Mouse (Mus musculus): ENCODE results near the gene Slc2a4.
"Not testable (repeated sequence)": the region's sequence is repeated elsewhere in the genome, so short reads cannot be mapped to it uniquely, and the experiment has no call there.

The Slc2a4 gene

DNA sequence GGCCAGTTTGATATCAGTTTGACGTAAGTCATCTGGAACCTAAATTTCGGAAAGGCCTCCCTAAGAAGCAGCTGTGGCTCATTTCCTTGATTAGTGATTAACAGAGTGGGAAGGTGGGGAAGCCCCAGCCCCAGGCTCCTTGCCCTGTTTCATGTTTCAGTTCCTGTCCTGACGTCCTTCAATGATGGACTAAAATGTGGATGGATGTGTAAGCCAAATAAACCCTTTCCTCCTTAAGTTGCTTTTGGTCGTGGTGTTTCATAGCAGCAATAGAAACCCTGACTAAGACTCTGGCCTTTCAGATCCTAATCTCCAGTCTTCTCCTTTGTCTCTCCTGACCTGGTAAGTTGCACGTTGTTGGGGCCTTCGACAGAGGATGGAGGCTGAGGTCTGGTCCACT, 22.2 kb upstream of the Slc2a4 start:
- no peak for DNase-seq

DNA sequence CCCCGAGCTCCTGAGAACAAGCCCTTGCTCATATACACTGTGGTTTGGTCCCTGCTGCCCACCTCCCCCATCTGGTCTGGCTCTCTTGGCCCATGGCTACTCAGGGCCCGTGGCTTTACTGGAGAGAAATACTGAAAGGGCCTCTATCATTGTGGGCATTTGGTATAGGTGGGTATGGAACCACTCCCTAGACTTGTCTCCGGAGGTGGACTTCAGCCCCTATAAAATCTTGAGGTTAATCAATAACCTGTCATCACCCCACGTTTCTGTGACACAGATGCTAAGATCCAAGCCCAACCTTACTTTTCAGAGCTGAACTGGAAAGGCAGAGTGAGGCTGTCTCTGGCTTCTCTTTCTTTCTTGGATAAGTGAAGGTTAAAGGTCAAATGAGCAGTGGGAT, 20.8 kb upstream of the Slc2a4 start:
- no peak for DNase-seq

DNA sequence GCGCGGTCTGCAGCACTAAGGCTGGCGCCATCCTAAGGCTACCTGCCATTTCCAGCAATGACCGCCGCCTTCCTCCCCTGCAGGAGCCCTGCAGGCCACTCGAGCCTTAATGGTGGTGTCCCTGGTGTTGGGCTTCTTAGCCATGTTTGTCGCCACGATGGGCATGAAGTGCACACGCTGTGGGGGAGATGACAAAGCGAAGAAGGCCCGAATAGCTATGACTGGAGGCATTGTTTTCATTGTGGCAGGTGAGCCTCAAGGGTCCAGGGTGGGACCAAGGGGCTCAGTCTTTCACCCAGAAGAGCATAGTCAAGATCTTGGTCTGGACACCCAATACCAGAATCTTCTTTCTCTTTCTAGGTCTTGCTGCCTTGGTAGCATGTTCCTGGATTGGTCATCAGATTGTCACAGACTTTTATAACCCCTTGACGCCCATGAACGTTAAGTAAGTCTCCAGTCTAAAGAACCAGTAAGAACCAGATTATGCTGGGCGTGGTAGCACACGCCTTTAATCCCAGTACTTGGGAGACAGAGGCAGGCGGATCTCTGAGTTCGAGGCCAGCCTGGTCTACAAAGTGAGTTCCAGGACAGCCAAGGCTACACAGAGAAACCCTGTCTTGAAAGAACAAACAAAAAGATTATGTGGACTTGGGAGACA, 19.0 kb upstream of the Slc2a4 start:
- DNase-seq = no peak

DNA sequence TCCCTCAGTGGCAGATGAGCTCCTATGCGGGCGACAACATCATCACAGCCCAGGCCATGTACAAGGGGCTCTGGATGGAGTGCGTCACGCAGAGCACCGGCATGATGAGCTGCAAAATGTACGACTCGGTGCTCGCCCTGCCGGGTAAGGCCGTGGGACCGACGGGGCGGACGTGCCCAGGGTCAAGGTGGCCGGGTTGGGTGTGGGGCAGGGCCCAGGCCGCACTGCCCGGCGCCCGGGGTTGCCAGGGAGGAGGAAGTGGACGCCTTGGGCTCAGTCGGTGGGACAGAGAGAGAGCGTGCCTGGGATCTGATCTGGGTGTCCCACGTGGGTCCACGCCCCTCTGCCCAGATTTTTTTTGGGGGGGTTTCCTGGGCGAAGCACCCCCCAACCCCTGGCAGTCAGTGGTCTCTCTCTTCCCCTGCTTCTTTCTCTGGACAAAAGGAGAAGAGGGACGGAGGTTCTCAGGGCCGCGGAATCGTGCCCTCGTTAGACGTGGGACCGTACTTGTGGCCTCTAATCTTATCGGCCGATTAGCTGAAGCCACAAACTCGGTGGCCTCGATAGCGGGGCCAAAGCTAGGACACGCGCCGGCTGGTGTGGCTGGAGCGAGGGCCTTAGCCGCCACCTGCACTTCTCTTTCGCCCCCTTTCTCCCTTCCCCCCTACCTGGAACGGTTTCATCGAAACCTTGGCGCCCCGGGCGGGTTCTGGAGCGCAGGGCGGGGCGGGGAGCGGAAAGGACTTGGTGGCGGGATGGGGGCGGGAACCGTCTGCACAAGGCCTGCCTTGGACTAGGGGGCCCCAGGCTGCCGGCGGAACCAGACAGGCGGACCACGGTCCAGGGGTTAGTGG, 18.2 kb upstream of the Slc2a4 start:
- no peak for DNase-seq

DNA sequence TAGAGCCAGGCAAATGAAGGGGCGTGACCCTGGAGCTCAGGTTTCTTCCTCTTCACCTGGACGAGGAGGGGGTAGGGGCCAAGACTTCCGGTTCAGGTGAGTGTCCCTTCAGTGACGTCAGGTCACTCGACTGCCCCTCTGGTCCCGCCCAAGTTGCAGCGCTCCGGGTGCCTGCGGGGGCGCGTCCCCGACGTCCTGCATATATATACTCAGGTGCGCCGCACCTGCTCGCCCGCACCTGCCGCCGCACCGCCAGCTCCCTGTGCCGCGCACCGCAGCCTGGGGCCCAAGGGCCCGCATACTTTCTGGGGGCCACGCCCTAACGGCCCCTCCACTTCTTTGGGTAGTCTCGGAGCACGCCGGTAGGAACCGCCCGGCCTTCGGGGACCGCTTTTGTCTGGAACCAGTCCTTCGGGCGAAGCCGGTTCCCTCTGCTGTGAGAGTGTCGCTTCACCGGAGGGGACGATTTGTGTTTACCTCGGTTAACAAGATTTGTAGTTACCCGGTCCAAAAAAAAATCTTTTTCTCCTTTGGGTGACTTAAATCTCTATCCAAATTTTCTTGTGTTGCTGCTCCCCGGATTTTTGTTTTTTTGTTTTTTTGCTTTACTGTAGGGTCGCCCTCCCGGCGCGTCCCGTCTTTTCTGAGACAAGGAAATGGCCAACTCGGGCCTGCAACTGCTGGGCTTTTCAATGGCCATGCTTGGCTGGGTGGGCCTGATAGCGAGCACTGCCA, 17.4 kb upstream of the Slc2a4 start:
- peak; percentile 72 for DNase-seq

DNA sequence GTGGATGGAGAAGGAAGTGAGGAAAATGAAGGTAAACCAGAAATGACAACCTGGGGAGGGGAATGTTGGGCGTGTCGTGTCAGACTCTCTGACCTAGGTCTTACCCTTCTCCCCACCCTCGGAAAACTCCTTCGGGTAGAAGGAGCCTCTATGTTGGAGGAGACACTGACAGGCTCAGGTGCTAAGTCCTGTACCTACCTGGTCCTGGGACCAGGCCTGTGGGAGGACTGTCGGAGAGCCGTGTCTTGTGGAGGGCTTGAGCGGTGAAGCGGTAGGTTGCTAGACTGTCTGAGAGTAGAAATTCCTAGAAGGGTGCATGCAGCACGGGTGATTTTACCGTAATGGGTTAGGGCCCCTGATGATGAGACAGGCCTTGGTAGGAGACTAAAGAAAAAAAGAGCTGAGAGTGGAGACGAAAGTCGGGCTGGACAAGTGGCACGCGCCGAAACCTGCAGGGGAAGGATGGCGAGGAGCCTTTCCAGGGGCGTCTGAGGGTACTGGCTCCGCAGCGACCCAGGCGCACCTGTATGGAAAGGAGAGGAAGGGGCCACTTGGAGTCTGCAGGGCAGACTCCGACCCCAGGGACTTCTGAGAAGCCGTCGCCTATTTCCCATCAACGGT, 16.8 kb upstream of the Slc2a4 start, which contains the start of gene Cldn7:
TSS of gene Cldn7 (plus strand) at position 130 of the 621 bp plus-strand sequence.
- DNase-seq = no peak

DNA sequence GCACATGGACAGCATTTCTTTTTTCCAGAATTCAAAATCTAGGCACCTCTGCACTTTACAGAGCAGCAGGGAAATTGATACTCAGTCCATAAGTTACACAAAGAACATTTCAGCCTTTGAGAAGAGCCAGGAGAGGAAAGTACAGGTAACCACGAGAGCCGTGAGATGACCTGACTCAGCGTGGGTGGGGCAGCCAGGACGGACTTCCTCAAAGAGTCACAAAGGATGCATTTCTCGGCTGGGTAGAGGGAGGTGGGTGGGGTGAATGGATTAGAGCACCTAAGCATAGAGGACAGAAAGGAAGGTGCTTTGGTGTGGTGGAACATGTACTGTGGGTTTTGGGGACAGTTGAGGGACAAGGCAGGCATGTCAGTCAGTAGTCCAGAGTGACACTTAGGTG, 13.9 kb upstream of the Slc2a4 start:
- no peak for DNase-seq

DNA sequence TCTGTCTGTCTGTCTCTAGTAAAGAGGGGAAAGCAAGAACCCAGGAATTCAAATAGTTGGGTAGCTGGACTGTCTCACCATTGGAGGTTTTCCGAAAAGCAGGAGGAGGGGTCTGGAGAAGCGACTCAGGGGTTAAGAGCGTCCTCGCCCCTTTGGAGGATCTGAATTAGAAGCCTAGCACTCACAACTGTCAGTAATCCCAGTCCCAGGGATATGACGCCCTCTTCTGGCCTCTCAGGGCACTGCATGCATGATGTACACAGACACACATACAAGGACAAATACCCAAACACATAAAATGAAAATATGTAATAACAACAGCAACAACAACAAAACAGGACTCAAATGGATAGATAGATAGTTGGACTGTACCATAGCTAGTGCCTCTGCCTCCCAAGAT, 12.6 kb upstream of the Slc2a4 start:
- DNase-seq = no peak

DNA sequence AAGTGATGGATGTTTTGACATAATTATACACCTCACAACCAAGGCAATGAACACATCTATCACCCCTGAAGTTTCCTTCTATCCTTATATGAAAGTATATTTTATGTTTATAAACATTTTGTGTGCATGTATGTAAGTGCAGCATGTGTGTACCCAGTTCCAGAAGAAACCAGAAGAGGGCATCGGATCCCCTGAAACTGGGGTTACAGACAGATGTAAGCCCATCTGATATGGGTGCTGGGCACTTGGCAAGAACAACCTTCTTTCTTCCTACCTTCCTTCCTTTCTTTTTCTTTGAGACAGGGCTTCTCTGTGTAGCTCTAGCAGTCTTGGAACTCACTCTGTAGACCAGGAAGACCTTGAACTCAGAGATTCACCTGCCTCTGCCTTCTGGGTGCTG, 8.2 kb upstream of the Slc2a4 start:
- DNase-seq = no peak

DNA sequence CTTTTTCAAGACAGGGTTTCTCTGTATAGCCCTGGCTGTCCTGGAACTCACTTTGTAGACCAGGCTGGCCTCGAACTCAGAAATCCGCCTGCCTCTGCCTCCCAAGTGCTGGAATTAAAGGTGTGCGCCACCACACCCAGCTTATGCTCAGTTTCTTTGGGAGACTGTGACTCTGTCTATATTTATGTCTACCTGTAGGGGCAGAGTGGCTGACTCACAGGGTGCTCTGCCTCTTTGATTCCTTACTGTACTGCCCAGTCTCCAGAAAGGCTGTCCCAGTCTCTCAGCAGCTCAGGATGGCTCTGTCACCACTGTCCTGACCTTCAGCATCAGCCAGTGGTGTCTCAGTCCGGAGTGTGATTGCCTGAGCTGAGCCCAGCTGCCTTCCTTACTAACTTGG, 7.6 kb upstream of the Slc2a4 start:
- DNase-seq = not testable (repeated sequence)

DNA sequence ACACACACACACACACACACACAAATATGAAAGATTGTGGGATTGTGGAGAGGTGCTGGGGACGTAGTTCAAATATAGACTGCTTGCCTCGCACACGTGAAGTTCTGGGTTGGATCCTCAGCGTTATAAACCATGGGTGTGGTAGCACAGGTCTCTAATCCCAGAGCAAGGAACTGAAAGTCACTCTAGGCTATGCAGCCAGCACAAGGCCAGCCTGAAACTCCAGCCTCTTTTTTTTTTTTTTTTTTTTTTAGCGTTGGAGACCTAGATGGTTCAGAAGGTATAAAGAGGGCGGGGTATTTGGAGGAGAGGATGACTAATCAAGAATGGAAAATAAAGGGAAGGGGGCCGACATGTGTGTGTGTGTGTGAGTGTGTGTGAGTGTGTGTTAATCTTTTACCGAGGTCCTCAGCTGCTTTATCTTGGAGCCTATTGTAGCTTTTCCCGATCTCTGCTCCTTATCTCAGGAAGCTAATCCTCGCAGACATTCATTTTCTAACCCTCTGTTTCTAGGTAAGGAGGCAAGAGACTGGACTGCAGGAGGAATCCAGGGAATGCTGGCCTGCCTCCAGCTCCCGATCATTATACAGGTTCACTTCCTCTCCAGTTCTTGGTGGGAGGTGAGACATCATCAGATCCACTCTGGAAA, 5.4 kb upstream of the Slc2a4 start:
- no peak for DNase-seq

DNA sequence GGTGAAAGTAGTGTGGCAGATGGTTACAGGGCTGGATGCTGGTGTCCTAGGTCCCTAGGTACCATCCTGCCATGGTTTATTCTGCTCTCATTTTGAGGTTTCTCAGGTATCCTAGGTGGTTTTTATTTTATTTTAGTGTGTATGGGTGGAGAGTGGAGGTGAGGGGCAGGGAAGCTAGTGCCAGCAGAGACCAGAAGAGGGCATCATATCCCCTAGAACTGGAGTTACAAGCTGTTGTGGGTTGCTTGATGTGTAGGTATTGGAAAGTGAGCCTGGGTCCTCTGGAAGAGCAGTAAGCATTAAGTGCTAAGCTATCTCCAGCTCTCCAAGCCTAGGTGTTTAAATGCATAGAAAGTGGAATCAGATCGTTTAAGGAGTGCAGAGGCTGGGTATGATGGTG, 4.3 kb upstream of the Slc2a4 start:
- no peak for DNase-seq

DNA sequence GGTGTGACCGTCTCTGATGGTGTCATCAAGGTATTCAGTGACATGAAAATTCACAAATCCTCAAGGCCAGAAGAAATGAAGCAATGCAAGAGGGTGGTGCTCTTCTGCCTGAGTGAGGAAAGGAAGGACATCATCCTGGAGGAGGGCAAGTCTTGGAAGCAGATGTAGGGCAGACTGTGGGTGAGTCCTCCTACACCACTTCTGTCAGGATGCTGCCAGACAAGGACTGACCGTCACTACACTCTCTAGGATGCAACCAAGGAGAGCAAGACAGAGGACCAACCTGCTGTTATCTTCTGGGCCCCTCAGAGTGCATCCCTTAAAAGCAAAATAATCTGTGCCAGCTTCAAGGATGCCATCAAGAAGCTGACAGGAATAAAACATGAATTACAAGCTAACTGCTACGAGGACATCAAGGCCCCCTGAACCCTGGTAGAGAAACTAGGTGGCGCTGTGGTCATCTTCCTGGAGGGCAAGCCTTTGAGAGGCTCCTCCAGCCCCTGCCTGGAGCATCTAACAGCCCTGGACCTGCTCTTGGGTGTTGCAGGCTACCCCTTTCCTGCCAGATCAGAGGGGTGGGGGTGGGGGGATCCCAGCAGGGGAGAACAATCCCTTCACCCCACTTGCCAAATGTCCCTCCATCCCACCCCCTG, 2.9 kb upstream of the Slc2a4 start:
- no peak for DNase-seq

DNA sequence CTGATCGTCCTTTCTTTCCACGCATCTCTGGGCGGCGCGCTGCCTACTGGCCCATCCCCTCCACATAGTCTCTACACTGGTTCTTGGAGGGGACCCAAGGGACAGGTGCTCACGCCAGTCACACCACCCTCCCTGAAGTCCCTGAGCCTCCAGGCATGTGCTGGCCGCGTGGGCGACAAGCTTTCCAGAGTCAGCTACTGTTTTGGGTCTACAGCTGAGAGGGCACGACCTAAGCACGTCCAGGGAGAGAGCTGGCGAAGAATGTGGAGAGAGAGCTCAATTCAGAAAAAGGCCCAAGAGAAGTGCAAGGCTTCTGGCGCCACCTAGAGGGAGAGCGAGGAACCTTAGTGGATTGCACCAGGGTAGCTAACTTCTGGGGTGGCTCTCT, 769 bp upstream of the Slc2a4 start:
- peak; percentile 95 for DNase-seq

DNA sequence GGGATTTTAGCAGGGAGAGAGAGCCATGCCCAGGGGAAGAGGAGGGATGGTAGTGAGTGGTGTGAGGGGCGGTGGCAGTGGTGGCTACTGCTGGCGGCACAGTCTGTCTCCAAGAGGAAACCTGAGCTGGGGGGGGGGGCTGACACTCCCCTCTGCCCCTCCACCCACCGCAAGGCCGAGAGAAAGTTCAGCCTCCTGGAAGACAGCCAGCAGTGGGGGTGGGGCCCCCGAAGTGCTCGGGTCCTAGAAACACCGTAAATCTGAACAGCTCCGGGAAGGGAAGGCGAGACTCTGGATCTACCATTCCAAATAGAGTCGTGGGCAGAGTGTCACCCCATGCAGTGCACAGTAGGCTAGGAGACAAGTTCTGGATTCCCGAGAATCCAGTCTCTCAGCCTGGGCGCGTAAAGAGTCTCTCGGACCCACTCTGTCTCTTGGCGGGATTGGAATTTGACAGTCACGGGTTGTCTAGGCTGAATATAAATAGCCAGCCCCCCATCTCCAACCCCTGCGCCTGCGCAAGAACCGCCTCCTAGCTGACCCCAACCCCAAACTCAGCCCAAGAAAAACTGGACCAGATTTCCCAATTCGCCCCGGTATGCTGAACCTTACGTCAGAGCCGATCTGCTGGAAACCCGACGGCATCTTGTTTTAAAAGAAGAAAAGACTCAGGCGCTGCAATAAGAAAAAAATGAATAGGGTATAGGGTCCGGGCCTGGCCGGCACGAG, 487 bp downstream of the Slc2a4 start:
- peak; percentile 61 for DNase-seq

DNA sequence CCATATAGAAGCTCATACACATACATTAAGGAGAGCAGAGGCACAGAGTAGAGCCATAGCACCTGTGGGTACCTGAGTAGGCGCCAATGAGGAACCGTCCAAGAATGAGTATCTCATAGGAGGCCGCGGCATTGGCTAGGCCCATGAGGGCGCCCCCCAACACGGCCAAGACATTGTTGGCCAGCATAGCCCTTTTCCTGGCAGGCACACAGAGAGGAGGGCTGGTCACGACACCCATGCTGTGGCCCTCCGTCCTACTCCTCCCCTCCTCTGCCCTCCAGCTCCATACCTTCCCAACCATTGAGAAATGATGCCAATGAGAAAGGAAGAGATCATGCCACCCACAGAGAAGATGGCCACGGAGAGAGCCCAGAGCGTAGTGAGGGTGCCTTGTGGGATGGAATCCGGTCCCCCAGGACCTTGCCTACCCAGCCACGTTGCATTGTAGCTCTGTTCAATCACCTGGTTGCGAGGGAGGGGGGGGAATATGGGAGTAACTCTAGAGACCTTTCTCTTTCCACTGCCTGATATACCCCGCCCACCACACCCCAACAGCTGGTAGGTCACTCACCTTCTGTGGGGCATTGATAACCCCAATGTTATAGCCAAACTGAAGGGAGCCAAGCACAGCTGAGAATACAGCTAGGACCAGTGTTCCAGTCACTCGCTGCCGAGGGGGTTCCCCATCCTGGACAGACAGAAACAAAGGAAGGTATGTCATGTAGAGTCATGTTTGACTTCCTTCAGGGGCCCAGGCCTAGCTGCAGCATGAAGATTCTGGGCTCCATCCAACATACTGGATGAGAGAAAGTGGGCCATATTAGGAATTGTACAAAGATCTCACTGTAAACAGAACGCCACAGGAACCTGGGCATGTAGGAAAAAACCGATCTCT, 1.7 kb downstream of the Slc2a4 start:
- no peak for DNase-seq

DNA sequence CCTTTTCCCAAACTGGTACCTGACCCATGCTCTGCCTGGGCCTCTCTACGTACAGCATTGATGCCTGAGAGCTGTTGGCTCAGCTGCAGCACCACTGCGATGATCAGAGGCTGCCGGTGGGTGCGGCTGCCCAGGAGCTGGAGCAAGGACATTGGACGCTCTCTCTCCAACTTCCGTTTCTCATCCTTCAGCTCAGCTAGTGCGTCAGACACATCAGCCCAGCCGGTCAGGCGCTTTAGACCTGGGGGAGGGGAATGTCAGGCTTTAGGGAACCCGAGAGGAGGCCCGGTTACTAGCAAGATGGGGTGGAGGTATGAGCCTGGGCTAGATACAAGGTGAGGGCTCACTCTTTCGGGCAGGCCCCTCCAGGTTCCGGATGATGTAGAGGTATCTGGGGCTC, 2.8 kb downstream of the Slc2a4 start:
- no peak for DNase-seq

DNA sequence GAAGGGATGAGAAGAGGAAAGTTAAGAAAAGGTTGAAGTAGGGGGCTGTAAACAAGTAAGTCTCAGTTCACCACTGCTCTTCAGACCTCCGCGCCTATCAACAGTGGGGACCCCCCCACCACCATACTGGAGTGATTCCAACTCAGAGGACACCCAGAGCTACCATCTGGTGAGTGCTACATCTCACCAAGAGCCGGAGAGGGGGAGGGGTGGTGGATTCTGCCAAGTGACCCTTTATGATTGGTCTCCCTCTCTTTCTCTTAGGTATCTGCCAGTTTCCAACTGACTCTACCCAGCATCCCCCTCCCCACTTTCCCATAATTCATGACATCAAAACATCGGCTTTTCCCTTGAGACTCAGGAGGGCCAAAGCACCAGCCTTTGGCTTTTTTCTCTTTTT, 7.0 kb downstream of the Slc2a4 start:
- no peak for DNase-seq

DNA sequence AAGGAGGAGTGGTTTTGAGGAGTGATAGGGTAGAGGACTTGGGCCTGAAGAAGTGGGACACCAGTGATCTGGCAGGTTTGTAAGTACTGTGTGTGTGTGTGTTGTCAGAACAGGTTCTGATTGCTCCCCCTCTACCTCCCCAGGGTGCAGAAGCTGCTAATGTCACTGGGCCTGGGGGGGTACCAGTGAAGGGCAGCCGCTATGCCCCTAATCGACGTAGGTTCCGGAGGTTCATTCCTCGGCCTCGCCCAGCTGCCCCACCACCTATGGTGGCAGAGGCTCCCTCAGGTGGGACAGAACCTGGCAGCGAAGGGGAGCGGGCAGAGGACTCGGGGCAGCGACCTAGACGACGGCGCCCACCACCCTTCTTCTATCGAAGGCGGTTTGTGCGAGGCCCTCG, 8.3 kb downstream of the Slc2a4 start:
- DNase-seq = no peak

DNA sequence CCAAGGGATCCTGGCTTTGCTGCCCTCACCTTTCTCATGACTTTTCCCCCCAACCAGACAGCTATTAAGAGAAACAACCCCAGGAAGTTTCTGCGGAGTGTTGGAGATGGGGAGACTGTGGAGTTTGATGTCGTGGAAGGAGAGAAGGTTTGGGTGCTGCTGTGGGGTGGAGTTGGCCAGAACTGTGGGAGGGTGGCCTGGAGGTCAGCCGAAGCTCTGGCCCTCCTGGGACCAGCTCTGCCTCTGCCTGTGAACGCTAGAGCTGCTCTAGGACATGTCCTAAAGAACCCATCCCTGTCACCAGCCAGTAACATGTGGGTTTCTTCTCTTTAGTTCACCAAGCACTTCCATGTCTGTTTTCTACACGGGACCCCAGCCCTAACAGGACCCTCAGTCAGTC, 8.8 kb downstream of the Slc2a4 start:
- no peak for DNase-seq
